Mouse (Mus musculus): Measurements from ENCODE around the gene Soga1. TPM values are rescaled to one million over a fixed set of nuclear protein-coding genes. Genes with fewer than 3 reads are reported as not detected.

Gene Soga1
- total RNA-seq, 2 experiments from 2014 or later, result 0.42 to 3.6 TPM

GRCm38 (mm10) chr2:157043987-157044386 lies 35.1 kb downstream of the Soga1 start:
- ATAC-seq (replicated peaks; ENCODE audit: low FRiP score, poor library complexity, severe bottlenecking), result no peak

GRCm38 (mm10) chr2:157043556-157043955 lies 35.5 kb downstream of the Soga1 start:
- ATAC-seq (replicated peaks; ENCODE audit: low FRiP score, poor library complexity, severe bottlenecking), result no peak

- no peak for ATAC-seq (replicated peaks; ENCODE audit: low FRiP score, poor library complexity, severe bottlenecking)
Observed at GRCm38 (mm10) chr2:157041421-157041820, 37.6 kb downstream of the Soga1 start.

- ATAC-seq (replicated peaks; ENCODE audit: low FRiP score, poor library complexity, severe bottlenecking), result 0 out of 2 replicates have a peak, but pooled peaks have one; percentile 20
Observed at GRCm38 (mm10) chr2:157040649-157041046, 38.4 kb downstream of the Soga1 start.

- ATAC-seq (replicated peaks; ENCODE audit: low FRiP score, poor library complexity, severe bottlenecking), result no peak
Observed at GRCm38 (mm10) chr2:157039900-157040648, 39.0 kb downstream of the Soga1 start.

GRCm38 (mm10) chr2:157037303-157037702 lies 41.8 kb downstream of the Soga1 start:
- ATAC-seq (replicated peaks; ENCODE audit: low FRiP score, poor library complexity, severe bottlenecking), result no peak

- no peak for ATAC-seq (replicated peaks; ENCODE audit: low FRiP score, poor library complexity, severe bottlenecking)
Observed at GRCm38 (mm10) chr2:157036400-157036799, 42.7 kb downstream of the Soga1 start.

GRCm38 (mm10) chr2:157035371-157035770 lies 43.7 kb downstream of the Soga1 start:
- no peak for ATAC-seq (replicated peaks; ENCODE audit: low FRiP score, poor library complexity, severe bottlenecking)

GRCm38 (mm10) chr2:157030804-157031203 lies 48.2 kb downstream of the Soga1 start:
- 0 out of 2 replicates have a peak, but pooled peaks have one; percentile 55 for ATAC-seq (replicated peaks; ENCODE audit: low FRiP score, poor library complexity, severe bottlenecking)

- ATAC-seq (replicated peaks; ENCODE audit: low FRiP score, poor library complexity, severe bottlenecking), result no peak
Observed at GRCm38 (mm10) chr2:157028261-157028660, 50.8 kb downstream of the Soga1 start.

- ATAC-seq (replicated peaks; ENCODE audit: low FRiP score, poor library complexity, severe bottlenecking), result peak; percentile 70
Observed at GRCm38 (mm10) chr2:157027106-157028008, 51.7 kb downstream of the Soga1 start.

- no peak for ATAC-seq (replicated peaks; ENCODE audit: low FRiP score, poor library complexity, severe bottlenecking)
Observed at GRCm38 (mm10) chr2:157021156-157021555, 57.9 kb downstream of the Soga1 start.

- no peak for ATAC-seq (replicated peaks; ENCODE audit: low FRiP score, poor library complexity, severe bottlenecking)
Observed at GRCm38 (mm10) chr2:157019228-157019627, 59.8 kb downstream of the Soga1 start.

GRCm38 (mm10) chr2:157016529-157017270 lies 62.4 kb downstream of the Soga1 start:
- no peak for ATAC-seq (replicated peaks; ENCODE audit: low FRiP score, poor library complexity, severe bottlenecking)

- ATAC-seq (replicated peaks; ENCODE audit: low FRiP score, poor library complexity, severe bottlenecking), result no peak
Observed at GRCm38 (mm10) chr2:157012341-157012740, 66.7 kb downstream of the Soga1 start.

- ATAC-seq (replicated peaks; ENCODE audit: low FRiP score, poor library complexity, severe bottlenecking), result no peak
Observed at GRCm38 (mm10) chr2:157010634-157011310, 68.3 kb downstream of the Soga1 start.

- ATAC-seq (replicated peaks; ENCODE audit: low FRiP score, poor library complexity, severe bottlenecking), result no peak
Observed at GRCm38 (mm10) chr2:157010121-157010520, 68.9 kb downstream of the Soga1 start.

- no peak for ATAC-seq (replicated peaks; ENCODE audit: low FRiP score, poor library complexity, severe bottlenecking)
Observed at GRCm38 (mm10) chr2:157008509-157008908, 70.5 kb downstream of the Soga1 start.

- peak; percentile 32 for ATAC-seq (replicated peaks; ENCODE audit: low FRiP score, poor library complexity, severe bottlenecking)
Observed at GRCm38 (mm10) chr2:157007234-157007596, 71.8 kb downstream of the Soga1 start.

Measured in erythroid progenitor cell, adult 5-6 weeks (primary cell).